Mouse (Mus musculus) adrenal gland, adult (tissue): ENCODE data around the gene Rapgef4.
A peak's percentile ranks its signal among the peaks of the same experiment; 100 is the strongest.

Experiments
- DNase-seq, 2 experiments: peaks; one replicate each; pipeline ENCODE4 v3.0.0; 2022 to 2023; ENCODE audit warnings: low spot score in 1 of 2; ENCODE audit not compliant: inconsistent age in 2 of 2

Rapgef4 gene

DNA sequence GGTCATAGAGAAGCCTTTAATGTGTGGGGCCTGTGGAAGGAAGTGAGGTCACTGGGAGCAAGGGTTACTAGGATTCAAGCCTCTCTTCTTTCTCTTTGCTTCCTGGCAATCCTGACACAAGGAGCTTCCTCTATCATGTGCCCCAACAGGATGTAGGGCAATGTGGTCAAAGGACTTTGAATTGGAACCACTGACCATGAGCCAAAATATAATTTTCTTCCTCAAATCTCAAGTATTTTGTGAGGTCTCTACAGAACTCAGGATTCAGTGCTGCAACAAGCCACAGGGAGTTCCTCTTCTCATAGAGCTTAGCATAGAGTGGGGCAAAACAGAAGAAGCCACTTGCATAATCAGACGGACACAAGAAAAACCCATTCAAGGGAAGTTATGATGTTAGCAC is 279.7 kb downstream of the Rapgef4 start:
- DNase-seq = peak in 1 of 2 experiments; percentile 36

DNA sequence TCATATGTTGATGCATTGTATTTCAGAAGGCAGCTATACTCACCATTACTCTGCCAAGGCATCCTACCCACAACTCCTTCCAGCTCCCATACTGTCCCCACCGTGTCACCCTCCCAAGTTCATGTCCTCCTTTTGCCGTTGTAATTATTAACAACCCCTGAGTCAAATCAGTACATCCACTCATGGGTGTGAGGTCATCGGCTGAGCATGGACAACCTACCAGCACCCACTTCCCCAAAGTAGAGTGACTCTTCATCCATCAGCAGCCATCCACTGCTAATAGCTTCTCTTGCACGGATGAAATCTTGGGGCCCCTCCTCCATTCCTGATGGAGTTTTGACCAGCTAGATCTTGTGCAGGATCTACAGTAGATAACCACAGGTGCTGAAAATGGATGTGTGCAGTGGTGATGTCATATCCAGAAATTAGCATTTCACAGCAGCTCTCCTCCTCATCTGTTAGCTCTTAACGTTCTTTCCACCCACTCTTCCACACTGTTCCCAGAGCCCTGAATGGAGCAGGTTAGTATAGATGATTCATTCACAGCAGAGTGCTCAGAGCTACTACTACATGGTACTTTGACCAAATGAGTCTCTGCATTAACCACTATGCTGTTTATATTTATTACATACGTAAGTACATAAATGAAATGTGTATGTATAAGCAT is 281.9 kb downstream of the Rapgef4 start:
- DNase-seq = peak in 1 of 2 experiments; percentile 27

DNA sequence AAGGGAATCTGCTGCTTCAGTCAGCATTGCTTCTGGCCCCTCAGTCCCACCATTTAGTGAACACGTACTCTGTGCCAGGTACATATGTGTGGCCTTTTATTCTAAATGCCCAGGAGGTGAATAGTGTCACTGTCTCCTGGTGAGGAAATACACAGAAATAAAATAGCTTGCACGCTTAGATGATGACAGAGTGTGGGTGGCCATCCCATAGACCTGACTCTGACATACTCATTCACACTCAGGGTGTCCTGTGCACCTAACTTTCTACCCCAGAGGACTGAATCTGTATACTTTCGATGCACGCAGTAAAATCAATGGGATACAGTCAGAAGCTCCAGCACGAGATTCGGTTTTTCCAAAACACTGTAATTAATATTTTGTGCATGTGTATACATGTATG is 286.4 kb downstream of the Rapgef4 start:
- no peak for DNase-seq

DNA sequence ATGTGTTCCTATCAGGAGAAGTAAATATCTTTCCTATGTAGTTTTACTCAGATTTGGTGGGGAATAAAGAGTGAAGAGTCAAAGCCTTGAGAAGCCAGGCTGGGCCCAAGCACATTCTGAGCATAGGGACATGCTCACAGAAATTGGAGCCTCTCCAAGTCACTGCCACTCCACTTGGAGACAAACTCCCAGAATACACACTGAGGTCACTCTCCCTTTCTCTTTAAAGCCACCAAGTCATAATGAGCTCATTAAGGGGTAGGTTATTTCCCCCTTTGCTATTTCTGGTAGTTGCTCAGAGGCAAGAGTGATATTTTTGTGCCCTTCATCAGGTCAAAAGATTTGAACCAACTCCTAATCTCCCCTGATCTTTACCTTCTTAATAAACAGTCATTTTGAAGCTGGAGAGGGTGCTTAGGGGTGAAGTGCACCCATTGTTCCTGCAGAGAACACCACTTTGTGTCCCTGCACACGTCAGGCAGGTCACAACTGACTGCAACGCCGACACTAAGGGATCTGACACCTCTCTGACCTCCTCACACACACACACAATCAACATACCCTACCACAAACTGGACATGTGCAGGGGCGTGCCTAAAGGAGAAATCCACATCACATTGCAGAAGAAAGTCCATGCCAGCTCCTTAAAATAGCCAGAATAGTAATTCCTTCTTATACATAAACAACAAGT is 288.8 kb downstream of the Rapgef4 start:
- no peak for DNase-seq

- no peak for DNase-seq
Observed at GRCm38 (mm10) chr2:72278247-72278873, 297.3 kb downstream of the Rapgef4 start.

DNA sequence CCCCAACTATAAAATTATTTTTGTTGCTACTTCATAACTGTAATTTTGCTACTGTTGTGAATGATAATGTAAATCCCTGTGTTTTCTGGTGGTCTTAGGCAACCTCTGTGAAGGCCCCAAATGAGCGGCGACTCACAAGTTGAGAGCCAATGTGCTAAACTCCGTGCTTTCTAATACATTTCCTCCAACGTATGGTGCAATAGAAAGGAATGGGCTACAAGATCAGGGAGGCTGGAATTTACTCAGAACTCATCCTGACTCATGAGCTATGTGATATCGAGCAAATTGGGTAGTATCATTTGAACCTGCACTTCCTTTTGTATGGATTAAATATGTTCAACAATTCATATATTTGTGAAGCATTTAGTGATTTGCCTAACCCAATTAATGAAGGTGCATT is 299.5 kb downstream of the Rapgef4 start:
- DNase-seq = no peak

GRCm38 (mm10) chr2:72281971-72282370 is 300.9 kb downstream of the Rapgef4 start:
- no peak for DNase-seq

DNA sequence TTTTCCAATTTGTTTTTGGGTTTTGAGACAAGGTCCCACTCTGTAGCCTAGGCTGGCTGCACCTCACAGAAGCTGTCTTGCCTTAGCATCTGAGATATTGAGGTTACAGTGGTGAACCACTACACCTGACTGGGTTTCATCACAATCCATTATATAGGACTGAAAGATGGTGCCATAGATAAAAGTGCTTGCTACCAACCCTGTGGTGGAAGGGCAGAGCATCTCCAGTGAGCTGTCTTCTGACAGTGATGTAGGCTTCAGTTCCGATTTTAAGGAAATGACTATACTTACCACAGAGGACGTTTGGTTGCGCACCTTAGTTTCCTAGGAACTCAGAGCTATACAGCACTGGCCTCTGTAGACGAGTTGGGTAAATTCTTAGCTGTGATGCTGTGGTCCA is 301.7 kb downstream of the Rapgef4 start:
- no peak for DNase-seq

- DNase-seq = peak in 1 of 2 experiments; percentile 25
Observed at GRCm38 (mm10) chr2:72284689-72285088, 303.6 kb downstream of the Rapgef4 start.

GRCm38 (mm10) chr2:72285256-72285887 is 304.3 kb downstream of the Rapgef4 start, which contains the start of gene Map3k20:
Gene Map3k20 (plus strand): TSS chr2:72285637.
- DNase-seq = peak; percentile 75 to 91

- DNase-seq = peak; percentile 60 to 80
Observed at GRCm38 (mm10) chr2:72285888-72286661, 305.0 kb downstream of the Rapgef4 start.

DNA sequence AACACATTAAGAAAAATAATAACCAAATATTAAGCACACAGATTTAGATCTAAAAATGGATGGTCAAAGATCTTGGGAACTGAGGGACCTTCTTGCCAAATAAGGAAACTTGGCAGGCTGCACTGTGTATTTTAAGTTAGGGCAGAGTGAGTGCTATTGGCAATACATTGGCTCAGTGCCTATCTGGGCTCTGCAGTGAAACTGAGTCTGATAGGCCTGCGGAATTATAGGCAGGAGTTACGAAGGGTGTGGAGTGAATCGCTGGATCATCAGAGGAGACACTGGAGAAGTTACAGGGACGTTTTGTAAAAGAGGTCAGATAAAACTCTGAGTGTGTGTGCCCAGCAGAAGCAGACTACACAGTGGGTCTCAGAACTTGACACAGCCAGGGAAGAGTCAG is 306.1 kb downstream of the Rapgef4 start:
- DNase-seq = peak; percentile 19 to 74

DNA sequence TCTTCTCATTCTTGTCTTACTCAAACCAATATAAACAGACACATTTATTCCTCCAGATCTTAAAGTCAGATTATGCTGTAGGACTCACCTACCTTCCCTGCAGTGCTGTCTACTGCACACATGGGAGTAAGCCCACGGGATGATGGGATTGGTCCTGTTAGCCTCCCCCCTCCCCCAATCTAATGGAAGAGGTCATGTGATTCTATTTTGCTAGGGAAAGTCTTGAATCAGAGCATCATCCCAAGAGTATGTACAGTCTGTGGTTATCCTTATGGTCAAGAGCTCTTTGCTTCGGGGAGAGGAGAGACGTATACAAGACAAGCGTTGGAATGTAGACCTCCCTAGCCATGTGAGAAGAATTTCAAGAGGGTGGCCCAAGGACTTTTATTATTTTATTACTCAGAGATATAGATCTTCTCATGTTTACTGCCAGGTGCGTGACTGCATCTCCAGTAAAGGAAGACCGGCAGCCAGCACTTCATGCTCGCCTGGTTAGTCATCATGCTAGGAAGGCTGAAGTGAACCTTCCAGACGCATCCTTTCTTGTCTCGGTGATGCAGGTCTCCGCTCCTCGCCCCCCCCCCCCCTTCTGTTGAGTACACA is 308.0 kb downstream of the Rapgef4 start:
- DNase-seq = no peak

DNA sequence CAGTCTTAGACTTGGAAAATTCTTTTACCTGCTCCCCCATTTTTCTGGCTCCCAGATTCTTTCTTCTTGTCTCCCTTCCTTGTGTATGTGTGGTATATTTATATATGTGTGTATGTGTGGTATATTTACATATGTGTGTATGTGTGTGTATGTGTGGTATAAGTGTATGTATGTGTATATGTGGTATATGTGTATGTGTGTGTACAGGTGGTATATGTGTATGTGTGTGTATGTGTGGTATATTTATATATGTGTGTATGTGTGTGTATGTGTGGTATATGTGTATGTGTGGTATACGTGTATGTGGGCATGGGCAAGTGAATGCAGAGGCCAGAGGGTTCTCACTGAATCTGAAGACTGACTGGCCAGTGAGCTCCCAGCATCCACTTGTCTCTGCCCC is 310.1 kb downstream of the Rapgef4 start:
- no peak for DNase-seq

- DNase-seq = no peak
Observed at GRCm38 (mm10) chr2:72292573-72292972, 311.5 kb downstream of the Rapgef4 start.

- no peak for DNase-seq
Observed at GRCm38 (mm10) chr2:72294994-72295393, 314.0 kb downstream of the Rapgef4 start.

- no peak for DNase-seq
Observed at GRCm38 (mm10) chr2:72296984-72297715, 316.1 kb downstream of the Rapgef4 start.

GRCm38 (mm10) chr2:72297716-72298082 is 316.7 kb downstream of the Rapgef4 start:
- peak in 1 of 2 experiments; percentile 53 for DNase-seq

GRCm38 (mm10) chr2:72298406-72298805 is 317.4 kb downstream of the Rapgef4 start:
- peak; percentile 27 to 86 for DNase-seq
